Mouse (Mus musculus) megakaryocyte, embryonic 14.5 days (primary cell): ENCODE results near the gene Pnpla2. TPM values are rescaled to one million over a fixed set of nuclear protein-coding genes. Genes with fewer than 3 reads are reported as not detected.

Source experiments
- H3K27me3 ChIP-seq: replicated peaks from 2 replicates; pipeline ENCODE3; 2012; ENCODE audit warnings: inconsistent platforms
- H3K36me3 ChIP-seq: replicated peaks from 2 replicates; pipeline ENCODE3; 2012; ENCODE audit warnings: low read length, inconsistent platforms, mixed read lengths
- H3K4me1 ChIP-seq: 2 replicates; pipeline ENCODE4 v1.6.1; 2012; ENCODE audit warnings: inconsistent platforms
- H3K4me3 ChIP-seq: replicated peaks from 2 replicates; pipeline ENCODE3; 2012; ENCODE audit warnings: moderate library complexity, mild to moderate bottlenecking, inconsistent platforms
- H3K9me3 ChIP-seq: 2 replicates; pipeline ENCODE4 v1.6.1; 2012; ENCODE audit warnings: inconsistent platforms
- FLI1 ChIP-seq: IDR thresholded peaks from 2 replicates; pipeline ENCODE4 v1.6.1; 2012; ENCODE audit warnings: low read length, inconsistent platforms, mixed read lengths
- GATA1 ChIP-seq: IDR thresholded peaks from 3 replicates; pipeline ENCODE4 v1.6.1; 2012; ENCODE audit warnings: mixed read lengths, low read length, inconsistent platforms, borderline replicate concordance
- polyA plus RNA-seq: library from polyadenylated mRNA; stranded (reverse); fragments of >175 nt; gene quantifications from 2 replicates; pipeline ENCODE4 v1.2.3, GENCODE M21; 2012; ENCODE audit warnings: low replicate concordance; ENCODE audit not compliant: insufficient read depth

Pnpla2 gene
- polyA plus RNA-seq, 1 experiment: 230 TPM

DNA sequence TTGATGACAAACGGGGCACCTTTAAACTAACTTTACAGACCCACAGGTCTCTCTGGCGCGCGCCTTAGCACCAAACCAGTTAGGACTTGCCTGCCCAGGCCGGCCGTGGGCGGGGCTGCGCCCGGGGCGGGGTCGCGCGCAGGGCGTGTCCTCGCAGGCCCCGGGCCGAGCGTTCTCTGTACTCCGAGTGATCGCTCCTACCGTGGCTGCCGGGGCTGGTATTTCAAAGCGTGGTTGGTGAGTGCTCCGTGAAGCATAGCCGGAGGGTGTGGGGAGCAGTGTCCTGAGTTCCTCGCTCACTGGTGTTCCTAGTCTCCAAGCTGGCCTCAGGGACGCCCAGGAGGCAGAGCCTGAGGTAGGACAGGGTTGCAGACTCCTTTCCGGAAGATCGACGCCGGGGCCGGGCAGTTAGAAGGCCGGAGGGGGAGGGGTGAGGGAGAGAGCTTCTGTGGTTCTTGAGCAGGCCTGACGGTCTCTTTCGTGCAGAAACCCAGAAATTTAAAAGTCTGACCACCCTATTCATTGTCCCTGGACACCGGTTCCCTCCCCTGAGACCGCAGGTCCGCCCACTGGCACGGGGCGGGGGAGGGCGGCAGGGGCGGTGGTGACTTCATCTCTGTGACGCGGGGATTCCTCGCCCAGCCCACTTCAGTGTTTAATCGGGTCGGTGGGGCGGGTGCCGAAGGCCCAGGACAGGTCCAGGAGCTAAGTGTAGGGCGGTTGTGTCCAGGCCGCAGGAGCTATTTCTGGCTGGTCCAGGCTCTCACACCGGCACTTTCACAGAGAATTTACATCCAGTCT is 12.4 kb downstream of the Pnpla2 start, which contains the start of gene Cd151:
Gene Cd151, plus strand, starts transcription at position 163 of the 801 bp plus-strand sequence.
- TF ChIP-seq FLI1: no peak
- TF ChIP-seq GATA1: no peak
- peaks cover 5% of the 10 kb centered on the region for H3K27me3 ChIP-seq
- no peaks in the 10 kb centered on the region for H3K9me3 ChIP-seq
- H3K4me1 ChIP-seq: peaks cover 92% of the 10 kb centered on the region
- H3K4me3 ChIP-seq: peak within 1 kb of the TSS; percentile 99
- H3K36me3 ChIP-seq: peaks cover 51% of the 10 kb centered on the region

DNA sequence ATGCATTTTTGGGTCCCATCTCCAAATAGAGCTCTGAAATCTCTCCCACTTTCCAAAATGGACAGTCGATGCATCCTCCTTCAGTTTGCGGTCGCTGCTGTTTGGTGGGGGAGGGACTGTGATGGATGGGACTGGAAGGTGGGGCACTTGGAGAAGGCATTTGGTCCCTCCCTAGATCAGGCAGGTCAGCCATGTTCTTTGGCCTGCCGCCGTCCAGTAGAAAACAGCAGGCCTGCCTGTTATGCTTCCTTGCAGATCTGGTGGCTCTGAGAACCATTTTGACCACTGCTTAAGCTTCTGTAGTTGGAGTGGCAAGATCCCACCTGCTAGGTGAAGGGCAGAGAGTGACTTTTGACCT is 13.1 kb downstream of the Pnpla2 start:
- no peak for TF ChIP-seq FLI1
- no peak for TF ChIP-seq GATA1
- peaks cover 3% of the 10 kb centered on the region for H3K27me3 ChIP-seq
- H3K4me1 ChIP-seq: peaks cover 92% of the 10 kb centered on the region
- no peaks in the 10 kb centered on the region for H3K9me3 ChIP-seq
- peak overlapping the region; percentile 99 for H3K4me3 ChIP-seq
- H3K36me3 ChIP-seq: peaks cover 57% of the 10 kb centered on the region

DNA sequence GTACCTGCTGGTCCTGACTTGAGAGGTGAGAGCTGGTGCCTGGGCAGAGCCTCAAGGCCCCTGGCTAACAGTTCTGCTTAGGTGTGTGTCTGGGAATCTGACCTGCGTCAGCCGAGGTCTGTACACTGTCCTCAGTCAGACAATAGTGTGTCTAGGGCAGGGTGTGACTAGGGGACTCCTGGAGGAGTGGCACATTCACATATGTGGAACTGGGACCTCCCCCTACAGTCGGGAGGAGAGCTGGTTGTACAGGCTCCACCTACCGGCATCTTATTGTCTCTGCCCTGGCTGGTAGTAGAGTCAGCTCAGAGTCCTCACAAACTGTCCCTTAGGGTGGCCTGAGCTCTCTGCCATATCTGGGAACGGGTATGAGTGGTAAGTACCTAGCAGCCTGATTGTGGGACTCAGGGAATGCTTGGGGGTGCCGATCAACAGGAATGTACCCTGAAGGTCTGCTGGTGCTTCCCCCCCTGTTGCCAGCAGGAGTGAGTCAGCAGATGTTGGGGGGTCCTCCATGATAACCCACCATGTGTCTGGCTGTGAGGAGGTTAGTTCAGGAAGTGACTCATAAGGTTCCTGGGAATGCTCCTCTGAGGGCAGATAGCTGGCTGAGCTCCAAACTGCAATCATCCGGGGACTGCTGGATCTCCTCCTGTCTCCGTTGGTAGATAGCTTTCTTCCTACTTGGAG is 13.7 kb downstream of the Pnpla2 start:
- Histone ChIP-seq H3K4me3 (peak overlapping the region; percentile 99), H3K36me3 (peaks cover 57% of the 10 kb centered on the region), H3K9me3 (no peaks in the 10 kb centered on the region), H3K4me1 (peaks cover 92% of the 10 kb centered on the region), H3K27me3 (no peaks in the 10 kb centered on the region)
- TF ChIP-seq FLI1 (no peak), GATA1 (no peak)

DNA sequence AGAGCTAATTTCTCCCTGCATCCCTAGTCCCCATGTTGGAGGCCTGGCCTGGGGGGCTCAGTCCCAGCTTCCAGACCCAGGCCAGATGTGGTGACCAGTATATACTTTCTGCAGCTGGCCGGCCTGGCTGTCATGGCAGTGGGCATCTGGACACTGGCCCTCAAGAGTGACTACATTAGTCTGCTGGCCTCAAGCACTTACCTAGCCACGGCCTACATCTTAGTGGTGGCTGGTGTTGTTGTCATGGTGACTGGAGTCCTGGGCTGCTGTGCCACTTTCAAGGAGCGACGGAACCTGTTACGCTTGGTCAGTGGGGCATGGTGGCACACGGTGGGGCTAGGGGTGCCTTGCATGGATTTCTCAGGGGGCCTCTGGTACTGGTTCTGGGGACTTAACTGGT is 14.4 kb downstream of the Pnpla2 start:
- H3K27me3 ChIP-seq: no peaks in the 10 kb centered on the region
- no peak for TF ChIP-seq GATA1
- no peak for TF ChIP-seq FLI1
- H3K4me3 ChIP-seq: peak overlapping the region; percentile 99
- peaks cover 50% of the 10 kb centered on the region for H3K36me3 ChIP-seq
- H3K9me3 ChIP-seq: no peaks in the 10 kb centered on the region
- peaks cover 92% of the 10 kb centered on the region for H3K4me1 ChIP-seq

DNA sequence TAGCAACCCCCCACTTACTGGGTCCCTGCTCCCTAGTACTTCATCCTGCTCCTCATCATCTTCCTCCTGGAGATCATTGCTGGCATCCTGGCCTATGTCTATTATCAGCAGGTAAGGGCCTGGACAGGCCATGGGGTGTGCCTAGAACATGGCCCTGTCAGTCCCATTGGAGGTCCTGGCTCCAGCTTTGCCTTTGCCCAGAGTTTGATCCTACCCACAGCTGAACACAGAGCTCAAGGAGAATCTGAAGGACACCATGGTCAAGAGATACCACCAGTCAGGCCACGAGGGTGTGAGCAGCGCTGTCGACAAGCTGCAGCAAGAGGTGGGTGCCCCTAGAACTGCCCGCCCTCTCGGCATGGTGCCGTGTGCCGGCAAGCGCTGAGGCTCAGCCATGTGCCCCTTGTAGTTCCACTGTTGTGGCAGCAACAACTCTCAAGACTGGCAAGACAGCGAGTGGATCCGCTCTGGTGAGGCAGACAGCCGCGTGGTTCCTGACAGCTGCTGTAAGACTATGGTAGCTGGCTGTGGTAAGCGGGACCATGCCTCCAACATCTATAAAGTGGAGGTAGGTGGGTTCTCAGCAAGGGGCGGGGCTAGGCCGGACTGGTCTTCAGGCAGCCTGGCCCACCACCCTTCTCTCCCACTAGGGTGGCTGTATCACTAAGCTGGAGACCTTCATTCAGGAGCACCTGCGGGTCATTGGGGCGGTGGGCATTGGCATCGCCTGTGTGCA is 15.1 kb downstream of the Pnpla2 start:
- TF ChIP-seq FLI1 (no peak), GATA1 (no peak)
- peak overlapping the region; percentile 99 for H3K4me3 ChIP-seq
- H3K9me3 ChIP-seq: no peaks in the 10 kb centered on the region
- H3K36me3 ChIP-seq: peaks cover 45% of the 10 kb centered on the region
- no peaks in the 10 kb centered on the region for H3K27me3 ChIP-seq
- H3K4me1 ChIP-seq: peaks cover 85% of the 10 kb centered on the region

DNA sequence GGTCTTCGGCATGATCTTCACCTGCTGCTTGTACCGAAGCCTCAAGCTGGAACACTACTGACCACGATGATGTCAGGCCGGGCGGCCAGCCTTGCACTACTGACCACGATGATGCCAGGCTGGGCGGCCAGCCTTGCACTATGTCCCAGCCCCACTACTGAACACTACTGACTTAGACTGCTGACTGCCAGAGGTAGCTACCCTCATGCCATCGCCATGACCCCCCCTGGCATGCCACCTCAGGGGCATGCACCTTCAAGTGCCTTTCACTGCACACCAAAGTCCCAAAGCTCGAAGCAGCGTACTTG is 15.6 kb downstream of the Pnpla2 start:
- Histone ChIP-seq H3K27me3 (no peaks in the 10 kb centered on the region), H3K36me3 (peaks cover 44% of the 10 kb centered on the region), H3K4me1 (peaks cover 82% of the 10 kb centered on the region), H3K4me3 (peak overlapping the region; percentile 99), H3K9me3 (no peaks in the 10 kb centered on the region)
- TF ChIP-seq GATA1 (no peak), FLI1 (no peak)

DNA sequence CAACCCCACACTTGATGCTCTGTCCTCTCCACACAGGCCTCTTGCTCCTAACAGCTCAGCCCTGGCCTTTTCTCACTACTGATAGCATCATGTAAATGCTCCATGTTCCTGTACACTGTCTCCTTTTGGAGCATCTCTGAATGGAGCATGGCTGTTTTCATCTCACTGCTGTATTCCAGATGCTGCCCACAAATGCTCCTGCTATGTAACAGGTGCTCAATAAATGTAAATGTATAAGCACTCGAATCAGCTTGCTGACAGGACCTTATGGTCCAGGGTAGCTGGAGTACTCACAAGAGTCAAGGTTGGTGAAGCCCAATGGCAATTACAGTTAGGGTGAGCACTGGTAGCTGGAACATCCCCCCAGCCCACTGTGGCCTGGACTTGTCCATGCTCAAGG is 16.2 kb downstream of the Pnpla2 start:
- Histone ChIP-seq H3K4me1 (peaks cover 82% of the 10 kb centered on the region), H3K4me3 (peak overlapping the region; percentile 46), H3K36me3 (peaks cover 44% of the 10 kb centered on the region), H3K9me3 (no peaks in the 10 kb centered on the region), H3K27me3 (no peaks in the 10 kb centered on the region)
- TF ChIP-seq GATA1: no peak
- no peak for TF ChIP-seq FLI1

DNA sequence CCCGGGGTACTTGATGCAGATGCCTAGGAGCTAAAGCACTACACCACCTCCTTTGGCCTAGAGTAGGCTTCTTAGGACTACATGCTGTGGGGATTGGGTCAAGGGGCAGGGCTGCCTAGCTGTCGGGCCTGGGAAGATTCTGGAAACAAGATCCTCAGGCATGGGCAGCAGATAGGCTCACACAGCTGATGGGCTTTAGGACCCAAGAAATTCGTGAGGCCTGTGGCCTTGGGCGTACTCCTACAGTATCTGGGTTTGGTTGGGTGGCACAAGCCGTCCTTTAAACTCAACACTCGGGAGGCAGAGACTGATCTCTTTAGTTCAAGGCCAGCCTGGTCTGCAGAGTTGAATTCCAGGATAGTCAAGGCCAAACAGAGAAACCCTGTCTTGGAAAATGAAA is 17.2 kb downstream of the Pnpla2 start:
- Histone ChIP-seq H3K9me3 (no peaks in the 10 kb centered on the region), H3K4me1 (peaks cover 83% of the 10 kb centered on the region), H3K36me3 (peaks cover 44% of the 10 kb centered on the region), H3K4me3 (no peak overlapping the region), H3K27me3 (no peaks in the 10 kb centered on the region)
- no peak for TF ChIP-seq FLI1
- TF ChIP-seq GATA1: no peak

DNA sequence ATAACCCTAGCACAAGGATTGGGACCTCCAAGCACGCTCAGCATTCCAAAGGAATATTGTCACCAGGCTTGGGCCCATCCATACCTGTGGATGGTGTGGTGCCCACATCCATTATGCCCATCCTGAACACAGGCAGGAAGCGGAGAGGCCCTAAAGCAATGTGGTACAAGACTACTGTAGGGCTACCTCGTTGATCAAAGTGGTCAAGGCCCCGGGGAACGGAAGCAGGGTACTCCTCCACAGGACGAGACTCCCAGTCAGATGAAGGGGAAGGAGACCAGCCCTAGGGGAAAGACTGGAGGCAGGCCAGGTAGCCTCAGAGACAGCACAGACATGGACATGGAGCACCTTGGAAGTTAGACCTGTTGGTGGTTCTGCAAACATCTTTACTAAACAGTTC is 17.8 kb downstream of the Pnpla2 start:
- Histone ChIP-seq H3K36me3 (peaks cover 44% of the 10 kb centered on the region), H3K9me3 (no peaks in the 10 kb centered on the region), H3K4me3 (peak overlapping the region; percentile 59), H3K27me3 (no peaks in the 10 kb centered on the region), H3K4me1 (peaks cover 87% of the 10 kb centered on the region)
- TF ChIP-seq GATA1: no peak
- no peak for TF ChIP-seq FLI1

DNA sequence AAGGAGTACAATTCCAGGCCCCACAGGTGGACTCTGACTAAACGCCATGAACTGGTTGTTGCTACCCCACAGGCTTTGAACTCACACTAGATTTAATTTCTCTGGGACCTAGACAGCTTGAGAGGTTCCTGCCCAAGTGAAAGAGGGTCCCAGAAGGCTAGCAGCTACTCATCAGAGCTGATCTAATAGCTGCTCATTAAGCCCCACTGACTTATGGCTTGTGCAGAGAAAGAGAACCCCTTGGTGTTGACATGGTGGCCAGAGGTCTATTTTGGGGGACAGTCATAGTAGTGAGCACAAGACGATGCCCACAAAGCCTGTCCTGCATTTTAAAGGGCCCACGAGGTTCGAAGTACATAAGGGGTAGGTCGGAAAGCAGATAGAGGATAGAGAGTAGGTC is 19.2 kb downstream of the Pnpla2 start:
- TF ChIP-seq GATA1 (no peak), FLI1 (no peak)
- H3K4me1 ChIP-seq: peaks cover 84% of the 10 kb centered on the region
- H3K27me3 ChIP-seq: no peaks in the 10 kb centered on the region
- H3K36me3 ChIP-seq: peaks cover 44% of the 10 kb centered on the region
- H3K9me3 ChIP-seq: no peaks in the 10 kb centered on the region
- peak overlapping the region; percentile 97 for H3K4me3 ChIP-seq
